Mouse (Mus musculus): ENCODE data around the gene Olfr180.

- TF ChIP-seq CTCF (IDR thresholded peaks at IDR 0.05) (no peak), POLR2A (IDR thresholded peaks at IDR 0.05; ENCODE audit: insufficient read depth, low read depth, low read length) (no peak)
Observed at GRCm38 (mm10) chr16:58891963-58892362, 37.2 kb downstream of the Olfr180 start, which contains the start of gene Olfr178.
